Mouse (Mus musculus) stomach, embryonic 14.5 days (tissue): ENCODE data around the gene Krt36. TPM values are rescaled to one million over a fixed set of nuclear protein-coding genes. Genes with fewer than 3 reads are reported as not detected.

ENCODE experiments used
- ATAC-seq: fragments of 200-750 bp; cut with Nextera tagmentation; 2 replicates; pipeline ENCODE4 v1.8.0; 2017; ENCODE audit warnings: low read depth, moderate TSS enrichment; ENCODE audit not compliant: insufficient number of reproducible peaks, insufficient read depth, low FRiP score
- H3K27ac ChIP-seq: fragments of 300-500 bp; sonication (generic); 2 replicates; pipeline ENCODE4 v1.5.1; 2014; ENCODE audit warnings: mild to moderate bottlenecking, low read length, moderate library complexity, mixed read lengths
- H3K27me3 ChIP-seq: fragments of 300-500 bp; sonication (generic); 2 replicates; pipeline ENCODE4 v1.6.1; 2014; ENCODE audit warnings: low read length, control low read depth, mixed read lengths; ENCODE audit not compliant: control insufficient read depth, insufficient read depth
- H3K36me3 ChIP-seq: fragments of 300-500 bp; sonication (generic); 2 replicates; pipeline ENCODE4 v1.6.1; 2014; ENCODE audit warnings: mild to moderate bottlenecking, control low read depth, low read length, moderate library complexity, mixed read lengths; ENCODE audit not compliant: control insufficient read depth, insufficient read depth
- H3K4me1 ChIP-seq: fragments of 300-500 bp; sonication (generic); 2 replicates; pipeline ENCODE4 v1.6.1; 2014; ENCODE audit warnings: low read length, control low read depth, mixed read lengths; ENCODE audit not compliant: control insufficient read depth, insufficient read depth
- H3K4me2 ChIP-seq: fragments of 300-500 bp; sonication (generic); replicated peaks from 2 replicates; pipeline ENCODE4 v1.6.1; 2014; ENCODE audit warnings: low read depth, low read length, control low read depth
- H3K4me3 ChIP-seq: fragments of 300-500 bp; sonication (generic); 2 replicates; pipeline ENCODE4 v1.5.1; 2014; ENCODE audit warnings: low read depth, low read length, control low read depth
- H3K9ac ChIP-seq: fragments of 300-500 bp; sonication (generic); replicated peaks from 2 replicates; pipeline ENCODE4 v1.6.1; 2014; ENCODE audit warnings: low read depth, mild to moderate bottlenecking, control low read depth, low read length, moderate library complexity, mixed read lengths
- H3K9me3 ChIP-seq: fragments of 300-500 bp; sonication (generic); 2 replicates; pipeline ENCODE4 v1.6.1; 2016; ENCODE audit warnings: low read depth, low read length, control low read depth; ENCODE audit not compliant: control insufficient read depth
- WGBS: fragments of 180-500 bp; shearing (Covaris S2); extraction: QIAGEN DNeasy Blood & Tissue Kit; methylation state at CpG from one replicate; pipeline ENCODE4 v1.1.7; 2014; 5-methylcytosine and 5-hydroxymethylcytosine counted together
- polyA plus RNA-seq: library from polyadenylated mRNA; unstranded; fragments of >200 nt; fragmentation: Nextera tagmentation; extraction: Ambion mirVana; gene quantifications from 2 replicates; pipeline ENCODE4 v1.2.1, GENCODE M21; 2014

Gene Krt36
- polyA plus RNA-seq, 1 experiment from 2014 or later, result 0.29 TPM

DNA sequence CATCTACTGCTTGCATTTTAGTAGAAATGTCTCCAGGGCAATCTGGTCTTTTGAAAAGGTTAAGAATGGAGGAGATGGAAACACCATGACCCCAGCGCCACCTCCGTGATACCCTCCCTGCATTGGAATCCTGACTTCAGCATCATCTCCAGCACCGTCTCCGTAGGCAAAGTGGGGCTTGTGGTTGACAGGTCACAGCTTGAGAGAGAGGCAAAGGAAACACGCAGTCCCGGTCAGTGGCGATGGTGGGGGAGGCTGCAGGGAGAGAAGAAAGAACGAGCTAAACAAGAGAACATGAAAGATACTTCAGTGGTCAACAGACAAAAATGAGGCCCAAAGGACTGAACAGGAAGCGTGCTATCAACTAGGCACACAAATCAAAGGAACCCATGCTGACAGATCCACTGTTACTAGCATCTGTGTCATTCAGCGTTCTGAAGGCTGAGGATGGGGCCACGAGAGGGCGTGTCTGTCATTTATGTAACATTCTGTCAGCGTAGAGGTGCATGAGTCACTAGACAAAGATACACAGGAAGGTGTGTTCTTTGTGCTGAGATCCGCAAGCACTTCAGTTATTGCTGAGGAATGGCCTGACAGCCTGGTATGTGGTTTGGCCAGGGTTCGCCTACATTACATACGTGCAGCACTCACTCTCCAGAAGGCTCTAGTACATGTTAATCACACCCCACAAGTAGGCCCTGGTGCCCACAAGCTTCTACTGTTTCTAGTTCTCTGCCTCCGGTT lies 38.0 kb downstream of the Krt36 start:
- Histone ChIP-seq H3K4me1 (no peaks in the 10 kb centered on the region), H3K36me3 (no peaks in the 10 kb centered on the region), H3K4me3 (no peak overlapping the region), H3K9ac (no peak overlapping the region), H3K27ac (no peak overlapping the region), H3K27me3 (no peaks in the 10 kb centered on the region), H3K4me2 (no peak overlapping the region), H3K9me3 (no peaks in the 10 kb centered on the region)
- WGBS, result 67% methylated on average over 17 of the region's 17 CpGs
- ATAC-seq, result peak; percentile 69; the same call in 1 of the 2 replicates

DNA sequence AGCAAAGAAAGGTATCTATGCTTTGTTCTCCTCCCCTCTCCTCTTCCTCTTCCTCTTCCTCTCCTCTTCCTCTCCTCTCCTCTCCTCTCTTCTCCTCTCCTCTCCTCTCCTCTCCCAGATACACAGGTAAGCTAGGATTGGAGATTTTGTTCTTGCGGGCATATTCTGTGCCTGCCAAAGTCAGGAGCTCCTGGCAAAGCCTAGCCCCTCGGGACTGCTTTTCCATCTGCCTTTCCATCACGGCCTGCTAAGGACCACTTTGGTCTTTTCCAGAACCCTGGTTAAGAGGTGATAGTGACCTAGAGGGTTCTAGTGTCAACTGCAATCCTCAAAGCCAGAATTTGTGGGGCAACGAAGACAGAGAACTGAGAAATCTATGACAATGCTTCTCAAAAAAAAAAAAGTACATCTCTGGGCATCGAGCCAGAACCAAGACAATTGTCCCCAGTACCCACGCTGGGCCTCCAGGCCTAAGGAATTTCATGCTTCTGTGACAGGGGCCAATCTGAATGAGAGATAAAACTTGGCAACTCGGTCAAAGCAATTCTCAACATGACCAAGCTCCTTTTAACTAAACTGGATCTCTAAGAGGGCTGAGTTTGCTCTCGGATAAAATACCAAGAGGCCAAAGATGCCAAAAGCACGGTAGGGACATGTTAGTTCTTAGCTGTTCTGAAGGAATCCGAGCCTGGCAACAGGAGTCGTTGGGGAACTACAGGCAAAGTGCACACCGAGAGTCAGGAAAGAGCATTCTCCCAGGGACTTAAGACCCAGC lies 39.0 kb downstream of the Krt36 start:
- Histone ChIP-seq H3K9me3 (no peaks in the 10 kb centered on the region), H3K36me3 (no peaks in the 10 kb centered on the region), H3K27me3 (no peaks in the 10 kb centered on the region), H3K4me2 (no peak overlapping the region), H3K4me3 (no peak overlapping the region), H3K9ac (no peak overlapping the region), H3K27ac (no peak overlapping the region; the same call in 1 of the 2 replicates), H3K4me1 (no peaks in the 10 kb centered on the region)
- no peak for ATAC-seq
- 79% methylated on average over 12 of the region's 12 CpGs for whole genome bisulfite sequencing

DNA sequence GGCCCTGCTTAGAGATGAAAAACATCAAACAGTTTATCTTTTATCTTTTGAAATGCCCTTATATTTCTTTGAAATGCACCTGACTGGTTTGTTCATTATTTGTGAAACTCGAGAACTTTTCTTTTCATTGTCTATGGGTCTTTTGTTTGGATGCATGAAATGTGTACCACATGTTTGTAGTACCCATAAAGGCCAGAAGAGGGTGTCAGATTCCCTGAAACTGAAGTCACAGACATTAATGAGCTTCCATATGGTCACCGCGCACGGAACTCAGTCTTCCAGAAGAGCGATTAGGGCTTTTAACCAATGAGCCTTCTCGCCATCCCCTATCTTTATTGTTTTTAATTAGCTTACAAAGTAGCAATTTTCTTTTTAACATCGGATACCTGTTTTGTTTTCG lies 46.6 kb downstream of the Krt36 start:
- Histone ChIP-seq H3K4me2 (no peak overlapping the region), H3K27ac (no peak overlapping the region), H3K4me3 (no peak overlapping the region), H3K36me3 (no peaks in the 10 kb centered on the region), H3K4me1 (no peaks in the 10 kb centered on the region), H3K9me3 (no peaks in the 10 kb centered on the region), H3K9ac (no peak overlapping the region), H3K27me3 (no peaks in the 10 kb centered on the region)
- ATAC-seq, result no peak
- 78% methylated on average over 8 of the region's 8 CpGs for WGBS

DNA sequence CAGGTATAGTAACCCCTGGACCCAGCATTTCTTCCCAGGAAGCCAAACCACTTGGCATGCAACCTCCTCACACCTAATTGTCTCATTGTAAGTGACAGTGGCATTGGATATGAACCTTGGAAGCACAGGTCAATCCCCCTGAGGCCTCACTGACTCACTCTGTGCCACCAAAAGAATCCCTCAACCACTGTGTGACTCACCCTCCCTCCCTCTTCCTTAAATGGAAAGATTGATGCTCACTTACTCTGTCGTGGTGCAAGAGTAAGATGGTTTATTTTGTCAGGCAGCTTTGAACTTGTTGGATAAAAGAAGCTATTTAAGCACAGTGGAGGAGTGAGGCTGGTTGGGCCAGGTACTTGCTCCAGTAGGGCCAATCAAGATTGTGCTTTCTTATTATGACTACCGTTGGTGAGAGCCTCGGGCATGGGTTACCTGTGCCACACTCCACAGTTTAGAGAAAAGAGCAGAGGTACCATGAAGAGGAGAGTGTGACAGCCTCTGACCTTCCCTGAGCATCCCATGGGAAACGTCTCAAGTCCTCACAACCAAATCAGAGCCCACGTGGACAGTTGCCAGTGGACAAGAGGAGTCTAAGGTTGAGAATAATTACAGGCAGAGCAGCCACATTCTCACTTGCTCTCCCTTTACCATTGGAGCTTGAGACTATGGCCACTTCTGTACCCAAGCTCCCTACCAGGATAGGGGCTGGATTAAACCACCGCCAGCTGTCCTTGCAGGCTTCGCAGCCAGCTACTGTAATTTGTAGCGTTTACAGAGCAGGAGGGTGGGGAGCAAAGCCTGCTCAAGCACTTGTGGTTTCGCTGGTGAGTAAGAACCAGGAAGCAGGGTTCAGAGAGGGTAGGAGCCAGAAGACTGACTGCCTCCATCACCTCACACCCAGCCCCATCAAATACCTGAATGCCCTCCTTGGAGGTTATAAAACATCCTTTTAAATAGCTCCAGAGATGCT lies 49.5 kb downstream of the Krt36 start:
- Histone ChIP-seq H3K4me3 (no peak overlapping the region), H3K27ac (no peak overlapping the region), H3K27me3 (no peaks in the 10 kb centered on the region), H3K9me3 (no peaks in the 10 kb centered on the region), H3K4me1 (no peaks in the 10 kb centered on the region), H3K9ac (no peak overlapping the region), H3K36me3 (no peaks in the 10 kb centered on the region), H3K4me2 (no peak overlapping the region)
- WGBS, result 57% methylated on average over 9 of the region's 9 CpGs
- peak; percentile 23; the same call in 1 of the 2 replicates for ATAC-seq

Other genes with a start within 250 kb of the Krt36 start
- not detected in 2 replicates for gene Gm11568, start 247.7 kb downstream of the Krt36 start, polyA plus RNA-seq
- not detected in 2 replicates for gene Gm11559, start 241.2 kb downstream of the Krt36 start, polyA plus RNA-seq
- gene Krtap9-1, start 232.2 kb downstream of the Krt36 start, polyA plus RNA-seq, result not detected in 2 replicates
- not detected in 2 replicates for gene Gm11567, start 226.4 kb downstream of the Krt36 start, polyA plus RNA-seq
- not detected in 2 replicates for gene Krtap31-1, start 197.7 kb downstream of the Krt36 start, polyA plus RNA-seq
- not detected in 2 replicates for gene Gm11565, start 190.9 kb downstream of the Krt36 start, polyA plus RNA-seq
- gene Krtap31-2, start 169.3 kb downstream of the Krt36 start, polyA plus RNA-seq, result not detected in 2 replicates
- not detected in 2 replicates for gene Krtap9-5, start 157.2 kb downstream of the Krt36 start, polyA plus RNA-seq
- gene Krtap29-1, start 126.6 kb downstream of the Krt36 start, polyA plus RNA-seq, result not detected in 2 replicates
- gene Krtap16-1, start 119.0 kb downstream of the Krt36 start, polyA plus RNA-seq, result not detected in 2 replicates
- not detected in 2 replicates for gene Krtap17-1, start 111.6 kb downstream of the Krt36 start, polyA plus RNA-seq
- not detected in 2 replicates for gene Krt33a, start 89.4 kb downstream of the Krt36 start, polyA plus RNA-seq
- gene Krt33b, start 75.8 kb downstream of the Krt36 start, polyA plus RNA-seq, result 0.26 TPM in 1 of 2 replicates, not detected in the other
- 0.36 TPM in 1 of 2 replicates, not detected in the other for gene Krt34, start 64.1 kb downstream of the Krt36 start, polyA plus RNA-seq
- 0.67 and 0.69 TPM in 2 replicates for gene Krt31, start 55.1 kb downstream of the Krt36 start, polyA plus RNA-seq
- gene Krt32, start 17.4 kb downstream of the Krt36 start, polyA plus RNA-seq, result not detected in 2 replicates
- gene Krt35, start 9.4 kb downstream of the Krt36 start, polyA plus RNA-seq, result not detected in 2 replicates
- gene Krt13, start 15.9 kb upstream of the Krt36 start, polyA plus RNA-seq, result 76.1 and 140 TPM in 2 replicates
- 215 and 241 TPM in 2 replicates for gene Krt15, start 30.3 kb upstream of the Krt36 start, polyA plus RNA-seq
- 387 and 441 TPM in 2 replicates for gene Krt19, start 43.0 kb upstream of the Krt36 start, polyA plus RNA-seq
- not detected in 2 replicates for gene Krt9, start 87.6 kb upstream of the Krt36 start, polyA plus RNA-seq
- gene Krt14, start 101.9 kb upstream of the Krt36 start, polyA plus RNA-seq, result 4.8 and 5.0 TPM in 2 replicates
- 0.22 and 0.38 TPM in 2 replicates for gene Krt16, start 143.3 kb upstream of the Krt36 start, polyA plus RNA-seq
- 26.7 and 30.7 TPM in 2 replicates for gene Krt17, start 155.4 kb upstream of the Krt36 start, polyA plus RNA-seq
- not detected in 2 replicates for gene Krt42, start 164.2 kb upstream of the Krt36 start, polyA plus RNA-seq
- 2,030 and 2,105 TPM in 2 replicates for gene Eif1, start 214.3 kb upstream of the Krt36 start, polyA plus RNA-seq
- gene Gast, start 228.8 kb upstream of the Krt36 start, polyA plus RNA-seq, result 6.9 and 13.2 TPM in 2 replicates